Mouse (Mus musculus): ENCODE results near the gene Dlg3. TPM values are rescaled to one million over a fixed set of nuclear protein-coding genes. Genes with fewer than 3 reads are reported as not detected.

Gene Dlg3
- total and polyA plus RNA-seq, 3 experiments = 8.3 to 12.1 (median 8.4) TPM

GRCm38 (mm10) chrX:100738918-100739317 is 28.6 kb upstream of the Dlg3 start:
- dilution Hi-C loops (cut with MboI; ENCODE audit: extremely low pct_ligation_motif_present, extremely low pct_unique_long_range_greater_than_20kb, low sequenced_read_pairs) (no loop called here), in situ Hi-C loops (cut with MboI; ENCODE audit: low pct_ligation_motif_present, low pct_unique_long_range_greater_than_20kb, low sequenced_read_pairs) (no loop called here)
- H3K27ac ChIP-seq (ENCODE audit: insufficient read depth, low read depth) = no peak overlapping the region
- H3K9ac ChIP-seq (ENCODE audit: insufficient read depth, low read depth) = no peak overlapping the region
- no peak for TF ChIP-seq MXI1 (IDR thresholded peaks at IDR 0.05; ENCODE audit: low read depth, low read length)
- TF ChIP-seq CTCF (conservative IDR thresholded peaks at IDR 0.05 in 1 of 2, IDR thresholded peaks at IDR 0.05 in 1 of 2; ENCODE audit: low read depth in 2 of 2, low read length in 2 of 2) = peak in 1 of 2 experiments; percentile 56; a peak in 2 of 4 replicates
- no peak for TF ChIP-seq USF1 (IDR thresholded peaks at IDR 0.05; ENCODE audit: low read depth, low read length)
- TF ChIP-seq SMC3 (IDR thresholded peaks at IDR 0.05; ENCODE audit: low read depth, low read length) = peak; percentile 44
- TF ChIP-seq RAD21 (IDR thresholded peaks at IDR 0.05; ENCODE audit: low read depth, low read length) = peak; percentile 50
- peaks cover 6 to 10% of the 10 kb centered on the region in 2 experiments for H3K4me1 ChIP-seq (ENCODE audit: control insufficient read depth in 1 of 2, insufficient read depth in 2 of 2)
- DNase-seq (ENCODE audit: extremely low read depth) = no peak
- H3K4me3 ChIP-seq (replicated peaks in 1 of 3; ENCODE audit: low read depth in 2 of 3, low read length in 2 of 3, poor library complexity in 1 of 3) = no peak overlapping the region
- H3K27me3 ChIP-seq (replicated peaks) = no peaks in the 10 kb centered on the region
- no peak overlapping the region for H3K4me2 ChIP-seq (ENCODE audit: insufficient read depth, low read depth, poor library complexity, severe bottlenecking)
- no peaks in the 10 kb centered on the region for H3K79me2 ChIP-seq (replicated peaks; ENCODE audit: control insufficient read depth, extremely low read depth, insufficient read depth, poor library complexity, severe bottlenecking)
- H3K9me3 ChIP-seq (replicated peaks; ENCODE audit: low read length) = no peaks in the 10 kb centered on the region
- no peaks in the 10 kb centered on the region for H3K36me3 ChIP-seq (replicated peaks in 1 of 2; ENCODE audit: control insufficient read depth in 1 of 2, insufficient read depth in 1 of 2, low read length in 1 of 2)

- H3K4me3 ChIP-seq (replicated peaks in 1 of 3; ENCODE audit: low read depth in 2 of 3, low read length in 2 of 3, poor library complexity in 1 of 3) = no peak overlapping the region
- H3K79me2 ChIP-seq (replicated peaks; ENCODE audit: control insufficient read depth, extremely low read depth, insufficient read depth, poor library complexity, severe bottlenecking) = no peaks in the 10 kb centered on the region
- no peak overlapping the region for H3K4me2 ChIP-seq (ENCODE audit: insufficient read depth, low read depth, poor library complexity, severe bottlenecking)
- in situ Hi-C loops (cut with MboI; ENCODE audit: low pct_ligation_motif_present, low pct_unique_long_range_greater_than_20kb, low sequenced_read_pairs) = no loop called here
- no peaks in the 10 kb centered on the region for H3K9me3 ChIP-seq (replicated peaks; ENCODE audit: low read length)
- dilution Hi-C loops (cut with MboI; ENCODE audit: extremely low pct_ligation_motif_present, extremely low pct_unique_long_range_greater_than_20kb, low sequenced_read_pairs) = no loop called here
- H3K4me1 ChIP-seq (ENCODE audit: control insufficient read depth in 1 of 2, insufficient read depth in 2 of 2) = peaks cover 6 to 10% of the 10 kb centered on the region in 2 experiments
- H3K27me3 ChIP-seq (replicated peaks) = no peaks in the 10 kb centered on the region
- TF ChIP-seq MAX (IDR thresholded peaks at IDR 0.05; ENCODE audit: low read length) (no peak), CHD1 (IDR thresholded peaks at IDR 0.05; ENCODE audit: low read depth, low read length) (no peak), ZMIZ1 (IDR thresholded peaks at IDR 0.05; ENCODE audit: low read depth, low read length) (no peak), ZKSCAN1 (IDR thresholded peaks at IDR 0.05; ENCODE audit: borderline replicate concordance, low read depth, low read length) (no peak)
- no peak overlapping the region for H3K9ac ChIP-seq (ENCODE audit: insufficient read depth, low read depth)
- DNase-seq (ENCODE audit: extremely low read depth) = no peak
- no peaks in the 10 kb centered on the region for H3K36me3 ChIP-seq (replicated peaks in 1 of 2; ENCODE audit: control insufficient read depth in 1 of 2, insufficient read depth in 1 of 2, low read length in 1 of 2)
- no peak overlapping the region for H3K27ac ChIP-seq (ENCODE audit: insufficient read depth, low read depth)
These were observed 28.1 kb upstream of the Dlg3 start for GRCm38 (mm10) chrX:100739443-100739842.

- peak; percentile 83; the same call in 1 of the 2 replicates for TF ChIP-seq MEF2A (IDR thresholded peaks at IDR 0.05; ENCODE audit: borderline replicate concordance, low read depth, low read length)
- TF ChIP-seq JUN (IDR thresholded peaks at IDR 0.05; ENCODE audit: insufficient read depth, low read depth, low read length) = no peak
- Histone ChIP-seq H3K4me3 (replicated peaks in 1 of 3; ENCODE audit: low read depth in 2 of 3, low read length in 2 of 3, poor library complexity in 1 of 3) (no peak overlapping the region), H3K27ac (ENCODE audit: insufficient read depth, low read depth) (no peak overlapping the region), H3K4me2 (ENCODE audit: insufficient read depth, low read depth, poor library complexity, severe bottlenecking) (0 out of 2 replicates have a peak overlapping the region, but pooled peaks have one; percentile 21), H3K9ac (ENCODE audit: insufficient read depth, low read depth) (0 out of 2 replicates have a peak overlapping the region, but pooled peaks have one; percentile 26), H3K79me2 (replicated peaks; ENCODE audit: control insufficient read depth, extremely low read depth, insufficient read depth, poor library complexity, severe bottlenecking) (no peaks in the 10 kb centered on the region), H3K9me3 (replicated peaks; ENCODE audit: low read length) (no peaks in the 10 kb centered on the region), H3K27me3 (replicated peaks) (no peaks in the 10 kb centered on the region), H3K36me3 (replicated peaks in 1 of 2; ENCODE audit: control insufficient read depth in 1 of 2, insufficient read depth in 1 of 2, low read length in 1 of 2) (no peaks in the 10 kb centered on the region), H3K4me1 (ENCODE audit: control insufficient read depth in 1 of 2, insufficient read depth in 2 of 2) (peaks cover 6 to 10% of the 10 kb centered on the region in 2 experiments)
- in situ Hi-C loops (cut with MboI; ENCODE audit: low pct_ligation_motif_present, low pct_unique_long_range_greater_than_20kb, low sequenced_read_pairs) = no loop called here
- dilution Hi-C loops (cut with MboI; ENCODE audit: extremely low pct_ligation_motif_present, extremely low pct_unique_long_range_greater_than_20kb, low sequenced_read_pairs) = no loop called here
- DNase-seq (ENCODE audit: extremely low read depth) = peak; percentile 35
These were observed 26.7 kb upstream of the Dlg3 start for GRCm38 (mm10) chrX:100740785-100741184.

Data from CH12.LX (cell line).